Mouse (Mus musculus) neural tube, embryonic 14.5 days (tissue): ENCODE data around the gene Pex6. TPM values are rescaled to one million over a fixed set of nuclear protein-coding genes. Genes with fewer than 3 reads are reported as not detected.

ENCODE experiments used
- ATAC-seq: fragments of 200-750 bp; cut with Nextera tagmentation; 2 replicates; pipeline ENCODE4 v1.8.0; 2017; ENCODE audit warnings: low read depth, mild to moderate bottlenecking, moderate TSS enrichment, moderate library complexity
- H3K27ac ChIP-seq: fragments of 300-500 bp; sonication (generic); 2 replicates; pipeline ENCODE4 v1.5.1; 2014; ENCODE audit warnings: low read depth, mild to moderate bottlenecking, control low read depth, low read length, moderate library complexity, mixed read lengths
- H3K27me3 ChIP-seq: fragments of 300-500 bp; sonication (generic); 2 replicates; pipeline ENCODE4 v1.6.1; 2014; ENCODE audit warnings: low read length; ENCODE audit not compliant: control insufficient read depth, insufficient read depth
- H3K36me3 ChIP-seq: fragments of 300-500 bp; sonication (generic); 2 replicates; pipeline ENCODE4 v1.6.1; 2014; ENCODE audit warnings: low read length, mixed read lengths; ENCODE audit not compliant: control insufficient read depth, insufficient read depth
- H3K4me1 ChIP-seq: fragments of 300-500 bp; sonication (generic); 2 replicates; pipeline ENCODE4 v1.6.1; 2014; ENCODE audit warnings: low read length; ENCODE audit not compliant: control insufficient read depth, insufficient read depth
- H3K4me2 ChIP-seq: fragments of 300-500 bp; sonication (generic); 2 replicates; pipeline ENCODE4 v1.6.1; 2014; ENCODE audit warnings: mild to moderate bottlenecking, low read depth, low read length, control low read depth
- H3K4me3 ChIP-seq: fragments of 300-500 bp; sonication (generic); 2 replicates; pipeline ENCODE4 v1.5.1; 2014; ENCODE audit warnings: low read depth, low read length, control low read depth, mixed read lengths
- H3K9ac ChIP-seq: fragments of 300-500 bp; sonication (generic); replicated peaks from 2 replicates; pipeline ENCODE4 v1.6.1; 2014; ENCODE audit warnings: low read depth, mild to moderate bottlenecking, control low read depth, low read length, mixed read lengths
- H3K9me3 ChIP-seq: fragments of 300-500 bp; sonication (generic); 2 replicates; pipeline ENCODE4 v1.6.1; 2016; ENCODE audit warnings: low read length; ENCODE audit not compliant: control insufficient read depth
- WGBS: fragments of 180-500 bp; shearing (Covaris S2); extraction: QIAGEN DNeasy Blood & Tissue Kit; methylation state at CpG from one replicate; pipeline ENCODE4 v1.1.7; 2014; 5-methylcytosine and 5-hydroxymethylcytosine counted together
- polyA plus RNA-seq: library from polyadenylated mRNA; unstranded; fragments of >200 nt; fragmentation: Nextera tagmentation; extraction: Ambion mirVana; gene quantifications from 2 replicates; pipeline ENCODE4 v1.2.1, GENCODE M21; 2014

Gene Pex6
- 18.2 and 22.1 TPM in 2 replicates for polyA plus RNA-seq

DNA sequence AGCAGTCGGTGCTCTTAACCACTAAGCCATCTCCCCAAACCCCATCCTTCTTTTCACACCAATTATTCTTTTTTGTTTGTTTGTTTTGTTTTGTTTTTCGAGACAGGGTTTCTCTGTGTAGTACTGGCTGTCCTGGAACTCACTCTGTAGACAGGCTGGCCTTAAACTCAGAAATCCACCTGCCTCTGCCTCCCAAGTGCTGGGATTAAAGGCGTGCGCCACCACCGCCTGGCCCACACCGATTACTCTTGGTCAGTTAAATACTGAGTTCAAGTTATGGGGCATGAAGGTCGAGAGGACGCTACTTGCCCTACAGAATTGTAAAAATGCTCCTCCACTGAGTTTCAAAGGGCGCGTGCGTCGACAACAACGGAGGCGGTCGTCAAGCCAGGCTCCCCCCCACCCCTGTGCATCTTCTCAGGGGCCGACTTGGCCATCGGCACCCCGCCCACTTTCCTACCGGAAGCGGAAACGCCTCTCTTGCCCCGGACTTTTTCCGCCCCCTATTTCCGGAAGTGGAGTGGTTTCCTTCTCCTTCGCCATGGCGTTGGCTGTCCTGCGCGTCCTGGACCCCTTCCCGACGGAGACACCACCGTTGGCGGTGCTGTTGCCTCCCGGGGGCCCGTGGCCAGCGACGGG, at the start of gene Pex6:
TSS of gene Pex6 (plus strand) at position 505 of the 639 bp plus-strand sequence.
- peak within 1 kb of the TSS; percentile 97 for H3K4me3 ChIP-seq
- WGBS, result 7% methylated on average over 36 of the region's 36 CpGs

GRCm38 (mm10) chr17:46661981-46662380, 49.3 kb upstream of the Pex6 start:
- 90% methylated on average over 12 of the region's 12 CpGs for WGBS
- no peaks in the 10 kb centered on the region for H3K4me1 ChIP-seq
- H3K27ac ChIP-seq, result no peak overlapping the region
- no peaks in the 10 kb centered on the region for H3K9me3 ChIP-seq
- H3K9ac ChIP-seq, result no peak overlapping the region
- peaks cover 70% of the 10 kb centered on the region for H3K36me3 ChIP-seq
- no peak overlapping the region for H3K4me3 ChIP-seq
- H3K4me2 ChIP-seq, result no peak overlapping the region
- H3K27me3 ChIP-seq, result no peaks in the 10 kb centered on the region
- ATAC-seq, result no peak

More for the DNA sequence above, at the start of gene Pex6:
- H3K4me1 ChIP-seq, result peaks cover 13% of the 10 kb centered on the region; the same call in 1 of the 2 replicates
- no peaks in the 10 kb centered on the region; the same call in 1 of the 2 replicates for H3K27me3 ChIP-seq
- no peaks in the 10 kb centered on the region for H3K9me3 ChIP-seq
- H3K36me3 ChIP-seq, result peaks cover 5% of the 10 kb centered on the region; the same call in 1 of the 2 replicates
- ATAC-seq, result peak; percentile 90
- H3K27ac ChIP-seq, result peak within 1 kb of the TSS; percentile 75; the same call in 1 of the 2 replicates
- H3K9ac ChIP-seq, result peak within 1 kb of the TSS; percentile 81
- H3K4me2 ChIP-seq, result peak within 1 kb of the TSS; percentile 99

DNA sequence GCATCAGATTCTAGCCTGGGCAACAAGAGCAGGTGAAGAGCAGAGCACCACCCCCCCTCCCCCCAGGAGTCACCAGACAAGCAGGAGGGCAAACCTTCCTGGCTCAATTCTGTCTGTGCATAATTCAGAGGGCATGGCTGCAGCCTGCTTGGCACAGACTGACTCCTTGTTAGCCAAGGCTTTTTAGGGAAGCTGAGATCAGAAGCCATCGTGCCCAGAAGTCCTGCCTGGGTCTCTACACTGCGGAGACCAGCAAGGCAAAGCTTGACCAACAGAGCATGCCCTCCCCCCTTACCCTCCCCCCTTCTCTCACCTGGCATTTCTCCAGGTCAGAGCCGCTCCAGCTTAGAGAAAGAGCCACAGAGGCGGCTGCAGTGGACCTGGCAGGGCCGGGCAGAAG, 48.5 kb upstream of the Pex6 start:
- 91% methylated on average over 5 of the region's 5 CpGs for WGBS
- Histone ChIP-seq H3K4me2 (no peak overlapping the region), H3K4me1 (no peaks in the 10 kb centered on the region), H3K36me3 (peaks cover 67% of the 10 kb centered on the region), H3K27me3 (no peaks in the 10 kb centered on the region), H3K4me3 (no peak overlapping the region), H3K9ac (no peak overlapping the region), H3K27ac (no peak overlapping the region), H3K9me3 (no peaks in the 10 kb centered on the region)
- ATAC-seq, result no peak

GRCm38 (mm10) chr17:46667712-46668111, 43.6 kb upstream of the Pex6 start:
- Histone ChIP-seq H3K36me3 (peaks cover 46% of the 10 kb centered on the region), H3K4me3 (no peak overlapping the region), H3K4me1 (no peaks in the 10 kb centered on the region), H3K9me3 (no peaks in the 10 kb centered on the region), H3K27ac (no peak overlapping the region), H3K4me2 (no peak overlapping the region), H3K9ac (no peak overlapping the region), H3K27me3 (no peaks in the 10 kb centered on the region)
- 92% methylated on average over 16 of the region's 16 CpGs for WGBS
- ATAC-seq, result no peak

DNA sequence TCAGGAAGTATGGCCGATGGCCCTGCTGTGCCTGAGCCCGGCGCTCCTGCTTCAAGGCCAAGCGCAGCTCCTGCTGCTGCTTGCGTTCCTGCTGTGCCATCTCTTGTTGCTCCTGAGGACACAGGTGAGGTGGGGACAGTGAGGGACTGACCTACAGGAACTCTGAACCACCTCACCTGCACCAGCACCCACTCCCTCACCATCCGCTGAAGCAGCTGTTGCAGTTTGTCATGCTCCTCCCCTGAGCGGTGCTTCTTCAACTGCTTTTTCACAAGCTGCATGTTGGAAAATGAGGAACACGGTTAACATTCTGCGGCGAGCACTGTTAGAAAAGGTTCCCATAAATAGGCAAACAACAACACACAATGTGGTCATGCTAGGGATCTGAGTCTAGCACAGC, 41.4 kb upstream of the Pex6 start:
- Histone ChIP-seq H3K4me2 (no peak overlapping the region), H3K4me1 (peaks cover 11% of the 10 kb centered on the region; the same call in 1 of the 2 replicates), H3K9me3 (no peaks in the 10 kb centered on the region), H3K27ac (no peak overlapping the region), H3K4me3 (no peak overlapping the region), H3K27me3 (no peaks in the 10 kb centered on the region), H3K36me3 (peaks cover 24% of the 10 kb centered on the region), H3K9ac (no peak overlapping the region)
- WGBS, result 99% methylated on average over 10 of the region's 10 CpGs
- ATAC-seq, result no peak

- H3K36me3 ChIP-seq, result peaks cover 44% of the 10 kb centered on the region
- peak within 1 kb of the TSS; percentile 95 for H3K4me2 ChIP-seq
- peaks cover 14% of the 10 kb centered on the region for H3K4me1 ChIP-seq
- no peaks in the 10 kb centered on the region for H3K9me3 ChIP-seq
- H3K27ac ChIP-seq, result peak within 1 kb of the TSS; percentile 57
- peak within 1 kb of the TSS; percentile 78 for H3K4me3 ChIP-seq
- H3K27me3 ChIP-seq, result no peaks in the 10 kb centered on the region
- H3K9ac ChIP-seq, result peak within 1 kb of the TSS; percentile 68
- WGBS, result under 1% methylated on average over 43 of the region's 43 CpGs
- peak; percentile 95 for ATAC-seq
These were observed 37.3 kb upstream of the Pex6 start, which contains the start of gene Rrp36 for GRCm38 (mm10) chr17:46673850-46674529. Rrp36 (minus strand) TSS chr17:46674352.

DNA sequence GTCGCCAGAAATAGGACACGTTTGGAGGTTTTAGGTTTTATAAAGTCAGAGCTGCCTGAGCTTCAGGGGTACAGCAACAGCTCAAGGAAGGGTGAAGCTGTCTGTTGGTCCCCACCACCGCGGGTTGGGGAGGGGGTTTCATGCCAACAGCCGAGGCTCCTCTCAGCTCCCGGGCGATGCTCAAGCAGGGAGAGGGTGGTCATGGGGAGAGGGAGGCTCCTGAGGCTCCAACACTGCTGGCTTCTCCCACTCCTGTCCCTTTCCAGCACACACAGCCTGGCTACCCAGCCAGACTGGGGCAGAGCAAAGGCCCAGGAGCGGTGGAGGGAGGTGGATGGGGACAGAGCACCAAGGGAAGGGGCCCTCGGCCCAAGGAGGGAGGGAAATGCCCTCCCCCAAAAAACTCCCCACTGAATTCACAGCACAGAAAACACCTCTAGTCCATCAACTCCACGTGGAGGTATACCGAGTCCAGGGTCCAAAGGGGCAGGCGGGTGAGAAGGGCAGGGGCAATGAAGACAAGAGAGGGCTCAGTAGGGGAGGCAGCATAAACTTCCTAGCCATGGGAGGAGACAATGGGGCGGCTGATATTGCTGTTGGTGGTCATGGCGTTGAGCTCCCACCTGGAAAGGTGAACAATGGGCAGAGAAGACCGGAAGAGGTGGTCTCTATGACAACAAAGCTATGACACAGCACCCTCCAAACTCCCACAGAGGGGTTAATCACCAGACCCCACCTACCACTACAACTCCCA, 36.6 kb upstream of the Pex6 start:
- Histone ChIP-seq H3K4me3 (peak overlapping the region; percentile 78), H3K9me3 (no peaks in the 10 kb centered on the region), H3K36me3 (peaks cover 38% of the 10 kb centered on the region), H3K4me1 (peaks cover 22% of the 10 kb centered on the region), H3K9ac (peak overlapping the region; percentile 68), H3K4me2 (peak overlapping the region; percentile 95), H3K27me3 (no peaks in the 10 kb centered on the region), H3K27ac (peak overlapping the region; percentile 57)
- 11% methylated on average over 14 of the region's 15 CpGs for WGBS
- ATAC-seq, result peak; percentile 36

DNA sequence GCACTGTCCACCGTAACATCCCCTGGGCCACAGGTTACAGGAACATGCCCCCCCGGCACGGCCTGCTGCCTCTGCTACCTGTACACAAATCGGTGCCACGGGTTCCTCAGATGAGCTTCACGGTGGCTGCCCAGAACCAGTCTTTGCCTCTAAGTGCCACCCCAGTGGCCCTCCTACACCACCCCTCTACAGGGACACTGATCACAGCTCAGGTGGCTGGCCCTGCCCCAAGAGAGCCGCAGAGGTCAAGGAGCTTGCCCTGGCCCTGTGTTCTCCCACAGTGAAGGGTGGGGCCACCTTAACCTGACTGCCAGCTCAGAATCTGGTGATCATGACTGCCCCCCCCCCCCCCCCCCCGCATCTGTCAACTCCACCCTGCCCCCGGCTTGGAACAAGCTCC, 32.8 kb upstream of the Pex6 start, which contains the start of gene Mea1:
TSS of gene Mea1 (plus strand) at position 378 of the 400 bp plus-strand sequence.
- ATAC-seq, result no peak
- no peaks in the 10 kb centered on the region for H3K9me3 ChIP-seq
- peak within 1 kb of the TSS; percentile 79 for H3K4me3 ChIP-seq
- H3K4me1 ChIP-seq, result peaks cover 29% of the 10 kb centered on the region
- H3K27ac ChIP-seq, result no peak within 1 kb of the TSS
- 97% methylated on average over 8 of the region's 9 CpGs for WGBS
- H3K27me3 ChIP-seq, result no peaks in the 10 kb centered on the region
- H3K9ac ChIP-seq, result peak within 1 kb of the TSS; percentile 29; the same call in 1 of the 2 replicates
- peaks cover 33% of the 10 kb centered on the region for H3K36me3 ChIP-seq
- peak within 1 kb of the TSS; percentile 65 for H3K4me2 ChIP-seq
